9 mouse cellular contexts compared by ENCODE assay signal in the genomic region with DNA sequence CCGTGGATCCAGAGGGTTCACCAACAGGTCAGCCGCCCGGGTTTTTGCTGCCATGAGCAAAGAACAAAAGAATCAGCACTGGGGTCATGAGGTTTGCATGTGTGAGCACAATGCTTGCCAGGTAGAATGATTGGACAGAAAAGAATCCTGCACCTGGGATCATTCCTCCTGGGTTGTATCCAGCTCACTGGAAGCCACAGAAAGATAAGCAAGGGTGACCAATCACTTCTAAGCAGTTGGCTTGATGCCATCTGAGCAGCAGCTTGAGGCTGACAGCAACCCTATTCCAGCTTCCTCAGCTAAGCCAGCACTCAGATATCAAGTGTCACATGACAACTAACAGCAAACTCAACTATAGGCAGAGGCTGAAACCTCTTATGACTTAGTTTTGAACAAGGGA.
DNase-seq lines count a peak whose midpoint lies in the region; ATAC-seq and TF ChIP-seq lines count a peak whose summit lies in the region.
"Had no signal": no experiment of that assay in that cellular context is flagged by ENCODE, and none has a peak within 500 bp of the region (broad histone marks: within the 10 kb centered on the region; RNA-seq: fewer than 3 reads in every experiment).

No protein-coding gene starts in this region.

- H3K4me2 ChIP-seq in stomach, embryonic 15.5 days: no peak overlapping the region
- H3K4me2 ChIP-seq: liver, embryonic 13.5 days had no signal

- no peak for TF ChIP-seq CTCF in Patski (IDR thresholded peaks at IDR 0.05)

- in situ Hi-C loops in Patski (cut with MboI; ENCODE audit: low pct_unique_long_range_greater_than_20kb): no loop called here

- H3K9ac ChIP-seq in stomach, embryonic 15.5 days: no peak overlapping the region
- H3K9ac ChIP-seq: liver, embryonic 13.5 days had no signal

- H3K4me3 ChIP-seq in stomach, embryonic 15.5 days (replicated peaks): no peak overlapping the region
- H3K4me3 ChIP-seq: liver, embryonic 13.5 days had no signal

- no peak overlapping the region for H3K27ac ChIP-seq in stomach, embryonic 15.5 days
- H3K27ac ChIP-seq: liver, embryonic 13.5 days had no signal

- POLR2A ChIA-PET in Patski (lab: Charles Lee): no interaction called here

- CTCF ChIA-PET in Patski (lab: Charles Lee): interaction anchor here (3.1 kb wide), 1 partner anchor 14 kb away, joined by 13 read pairs; no protein-coding TSS in a partner anchor

- no peaks in the 10 kb centered on the region for H3K9me3 ChIP-seq in stomach, embryonic 15.5 days
- H3K9me3 ChIP-seq: liver, embryonic 13.5 days had no signal

- 39% methylated on average over 3 of the region's 3 CpGs for WGBS in stomach, embryonic 15.5 days

- peaks cover 15% of the 10 kb centered on the region; the same call in 1 of the 2 replicates for H3K36me3 ChIP-seq in stomach, embryonic 15.5 days

- ATAC-seq in Patski: peak; percentile 51
- peak; percentile 72 for ATAC-seq in stomach, embryonic 15.5 days (ENCODE audit: insufficient read depth, low FRiP score, low read depth)
- ATAC-seq in megakaryocyte, adult 5-6 weeks (ENCODE audit: poor library complexity, severe bottlenecking): no peak

- DNase-seq in heart, adult 11 months: peak; percentile 96
- DNase-seq in heart, postnatal 25 days (ENCODE audit: low spot score): no peak
- peak; percentile 46 for DNase-seq in Patski (ENCODE audit: low read depth, low spot score)
- DNase-seq in heart, adult 8-10 months (ENCODE audit: low spot score): peak; percentile 45
- DNase-seq in kidney, postnatal 36 days: peak; percentile 32 to 39
- no peak for DNase-seq in right cerebral cortex, adult 18-20 months
- DNase-seq: liver, embryonic 13.5 days had no signal

- no peaks in the 10 kb centered on the region for H3K27me3 ChIP-seq in Patski
- no peaks in the 10 kb centered on the region for H3K27me3 ChIP-seq in stomach, embryonic 15.5 days (replicated peaks)
- H3K27me3 ChIP-seq: liver, embryonic 13.5 days had no signal

- H3K4me1 ChIP-seq in stomach, embryonic 15.5 days: no peaks in the 10 kb centered on the region

- intact Hi-C loops in heart, postnatal 25 days (cut with DNase I): no loop called here

Comparison
In these comparisons a context has a peak if more than half of its experiments do, and no peak if none do; other contexts are left out.
1. DNase-seq: peak in heart, adult 11 months (single experiment), Patski (single experiment), heart, adult 8-10 months (single experiment) and kidney, postnatal 36 days (2 of 2); none in heart, postnatal 25 days (single experiment) and right cerebral cortex, adult 18-20 months (single experiment).